Mouse (Mus musculus) ES-E14 (cell line): ENCODE measurements around the gene Klf11. TPM values are rescaled to one million over a fixed set of nuclear protein-coding genes. Genes with fewer than 3 reads are reported as not detected.

Experiments
- DNase-seq: peaks from one replicate; pipeline ENCODE4 v3.0.0-alpha.2; 2013; ENCODE audit warnings: low read depth, low spot score
- H3K27ac ChIP-seq: 2 replicates; pipeline ENCODE4 v1.5.1; 2012; ENCODE audit warnings: low read depth, mild to moderate bottlenecking, low read length, moderate library complexity, mixed read lengths; ENCODE audit not compliant: poor library complexity, insufficient read depth, severe bottlenecking
- H3K36me3 ChIP-seq: 2 replicates; pipeline ENCODE4 v1.6.1; 2012; ENCODE audit warnings: mild to moderate bottlenecking, low read length, moderate library complexity, mixed read lengths; ENCODE audit not compliant: control insufficient read depth, poor library complexity, insufficient read depth, severe bottlenecking
- H3K4me1 ChIP-seq, 2 experiments: fragments of 150-350 bp in 1 of 2; sonication (generic) in 1 of 2; 2 replicates each; pipeline ENCODE4 v1.6.1; 2012; ENCODE audit warnings: low read length in 2 of 2, mild to moderate bottlenecking in 1 of 2, mixed read lengths in 1 of 2; ENCODE audit not compliant: control insufficient read depth in 2 of 2, insufficient read depth in 2 of 2, poor library complexity in 1 of 2
- H3K4me3 ChIP-seq, 2 experiments: fragments of 150-350 bp in 1 of 2; sonication (generic) in 1 of 2; 2 replicates each; pipeline ENCODE4 v1.5.1; 2012; ENCODE audit warnings: low read length in 2 of 2, low read depth in 1 of 2, mild to moderate bottlenecking in 1 of 2, mixed read lengths in 1 of 2; ENCODE audit not compliant: insufficient read depth in 1 of 2, poor library complexity in 1 of 2, severe bottlenecking in 1 of 2
- H3K9ac ChIP-seq: 2 replicates; pipeline ENCODE4 v1.6.1; 2012; ENCODE audit warnings: low read depth, mild to moderate bottlenecking, low read length, mixed read lengths; ENCODE audit not compliant: poor library complexity, insufficient read depth, severe bottlenecking
- H3K9me3 ChIP-seq: fragments of 150-350 bp; sonication (generic); 2 replicates; pipeline ENCODE4 v1.6.1; 2012; ENCODE audit warnings: low read depth, mild to moderate bottlenecking, low read length; ENCODE audit not compliant: control insufficient read depth, insufficient read depth
- CHD2 ChIP-seq: IDR thresholded peaks from 2 replicates; pipeline ENCODE4 v1.6.1; 2014; ENCODE audit warnings: mild to moderate bottlenecking, low read depth, low read length, inconsistent platforms
- HCFC1 ChIP-seq: IDR thresholded peaks from 2 replicates; pipeline ENCODE4 v1.6.1; 2012; ENCODE audit warnings: low read length, inconsistent platforms, borderline replicate concordance; ENCODE audit not compliant: insufficient read depth
- MAFK ChIP-seq: IDR thresholded peaks from 2 replicates; pipeline ENCODE4 v1.6.1; 2014; ENCODE audit warnings: mild to moderate bottlenecking, low read depth, low read length, inconsistent platforms; ENCODE audit not compliant: insufficient read depth
- ZC3H11A ChIP-seq: IDR thresholded peaks from 2 replicates; pipeline ENCODE4 v1.6.1; 2012; ENCODE audit warnings: low read depth, mild to moderate bottlenecking, inconsistent platforms, low read length, borderline replicate concordance
- ZNF384 ChIP-seq: IDR thresholded peaks from 2 replicates; pipeline ENCODE4 v1.6.1; 2012; ENCODE audit warnings: low read depth, low read length, inconsistent platforms
- in situ Hi-C, 2 experiments: fragments of 600-800 bp; cut with MboI; formaldehyde crosslinking; loops; one replicate each; pipeline ENCODE4 v1.15.1; 2025; ENCODE audit warnings: low sequenced_read_pairs in 2 of 2, inconsistent platforms in 1 of 2; ENCODE audit not compliant: unreplicated experiment in 2 of 2
- total RNA-seq: library from RNA; depleted of rRNA; stranded (reverse); fragments of 300-350 nt; gene quantifications from 2 replicates; pipeline ENCODE4 v1.2.3, GENCODE M21; 2012; rRNA removed

The Klf11 gene
- total RNA-seq, 1 experiment = 7.3 TPM

DNA sequence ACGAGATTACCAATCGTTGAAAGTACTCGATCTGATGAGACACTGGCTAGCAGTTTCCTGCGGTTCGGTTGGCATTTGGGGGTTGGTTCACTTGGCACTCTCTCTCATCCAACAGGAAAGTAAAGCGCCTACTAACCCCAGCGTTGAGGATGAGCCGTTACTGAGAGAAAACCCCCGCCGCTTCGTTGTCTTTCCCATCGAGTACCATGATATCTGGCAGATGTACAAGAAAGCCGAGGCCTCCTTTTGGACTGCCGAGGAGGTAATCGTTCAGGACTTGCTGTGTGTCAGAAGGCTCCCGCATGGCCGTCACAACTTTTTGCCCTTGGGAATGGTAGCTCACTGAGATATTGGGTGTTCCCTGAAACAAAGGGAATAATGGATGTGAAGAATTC lies 57.7 kb downstream of the Klf11 start:
- peaks cover 5 to 10% of the 10 kb centered on the region in 2 experiments for H3K4me1 ChIP-seq
- H3K9me3 ChIP-seq = no peaks in the 10 kb centered on the region
- DNase-seq = no peak
- TF ChIP-seq CHD2 = no peak
- no peak for TF ChIP-seq MAFK
- TF ChIP-seq ZC3H11A = no peak
- no peak for TF ChIP-seq ZNF384
- no peak for TF ChIP-seq HCFC1
- in situ Hi-C loops = loop anchor here in 1 of 2 experiments (10.0 kb wide), 1 partner anchor 234 kb away; no protein-coding TSS in a partner anchor
- H3K27ac ChIP-seq = 0 out of 2 replicates have a peak overlapping the region, but pooled peaks have one; percentile 8
- H3K36me3 ChIP-seq = peaks cover 35% of the 10 kb centered on the region
- peak overlapping the region; percentile 96 to 99 for H3K4me3 ChIP-seq
- peak overlapping the region; percentile 98 for H3K9ac ChIP-seq

GRCm38 (mm10) chr12:24709409-24709808 lies 58.3 kb downstream of the Klf11 start:
- Histone ChIP-seq H3K4me1 (peaks cover 5 to 10% of the 10 kb centered on the region in 2 experiments), H3K4me3 (peak overlapping the region; percentile 96 to 99), H3K27ac (peak overlapping the region; percentile 6; the same call in 1 of the 2 replicates), H3K9ac (peak overlapping the region; percentile 98; the same call in 1 of the 2 replicates), H3K36me3 (peaks cover 36% of the 10 kb centered on the region), H3K9me3 (no peaks in the 10 kb centered on the region)
- no peak for DNase-seq
- in situ Hi-C loops = loop anchor here in 1 of 2 experiments (10.0 kb wide), 1 partner anchor 235 kb away; no protein-coding TSS in a partner anchor
- TF ChIP-seq CHD2 = no peak
- TF ChIP-seq MAFK = no peak
- TF ChIP-seq ZNF384 = no peak
- TF ChIP-seq HCFC1 = no peak
- no peak for TF ChIP-seq ZC3H11A

DNA sequence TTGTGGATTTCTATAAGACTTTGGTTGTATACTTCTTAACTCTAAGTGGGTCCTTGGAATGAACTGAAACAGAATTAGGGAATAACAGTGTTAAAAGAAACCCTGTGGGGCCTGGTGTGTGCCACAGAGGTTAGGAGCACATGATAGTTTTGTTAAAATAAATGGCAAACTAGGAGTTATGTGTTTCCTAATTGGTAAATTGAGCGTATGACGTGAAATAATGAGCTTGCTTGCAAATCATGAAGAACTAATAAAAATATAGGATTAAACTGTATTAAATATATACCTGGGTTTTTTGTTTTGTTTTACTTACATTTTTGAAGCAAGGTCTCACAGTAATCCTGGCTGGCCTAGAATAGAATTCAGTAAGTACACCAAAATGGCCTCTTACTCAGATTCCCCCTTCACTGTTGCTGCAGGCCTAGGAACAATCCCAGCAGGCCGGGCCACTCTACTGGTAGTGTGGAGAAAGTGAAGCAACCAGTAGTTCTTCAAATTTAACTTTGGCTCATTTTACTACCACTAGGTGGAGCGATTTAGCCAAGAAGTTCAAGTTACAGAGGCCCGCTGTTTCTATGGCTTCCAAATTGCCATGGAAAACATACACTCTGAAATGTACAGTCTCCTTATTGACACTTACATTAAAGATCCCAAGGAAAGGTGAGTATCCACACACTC lies 58.9 kb downstream of the Klf11 start:
- peaks cover 39% of the 10 kb centered on the region for H3K36me3 ChIP-seq

GRCm38 (mm10) chr12:24710672-24711071 lies 59.6 kb downstream of the Klf11 start:
- H3K9me3 ChIP-seq = no peaks in the 10 kb centered on the region
- no peak for DNase-seq
- peaks cover 39% of the 10 kb centered on the region for H3K36me3 ChIP-seq
- TF ChIP-seq MAFK (no peak), ZC3H11A (no peak), HCFC1 (no peak), CHD2 (no peak), ZNF384 (no peak)
- in situ Hi-C loops = loop anchor here (10.0 kb wide), 2 partner anchors 234 to 244 kb away; no protein-coding TSS in a partner anchor
- no peak overlapping the region for H3K27ac ChIP-seq
- no peak overlapping the region for H3K9ac ChIP-seq
- peak overlapping the region in 1 of 2 experiments; percentile 31; a peak in 1 of 4 replicates for H3K4me3 ChIP-seq
- peaks cover 5 to 8% of the 10 kb centered on the region in 2 experiments for H3K4me1 ChIP-seq

More for the DNA sequence above, 58.9 kb downstream of the Klf11 start:
- Histone ChIP-seq H3K4me3 (peak overlapping the region; percentile 96 to 99), H3K9ac (peak overlapping the region; percentile 98; the same call in 1 of the 2 replicates), H3K27ac (no peak overlapping the region; the same call in 1 of the 2 replicates), H3K4me1 (peaks cover 5 to 10% of the 10 kb centered on the region in 2 experiments), H3K9me3 (no peaks in the 10 kb centered on the region)
- no peak for TF ChIP-seq ZC3H11A
- no peak for TF ChIP-seq CHD2
- no peak for TF ChIP-seq MAFK
- TF ChIP-seq ZNF384 = no peak
- no peak for TF ChIP-seq HCFC1
- peak; percentile 75 for DNase-seq
- in situ Hi-C loops = loop anchor here (10.0 kb wide), 3 partner anchors 235 to 245 kb away; no protein-coding TSS in a partner anchor

Other genes starting within 250 kb of the Klf11 start
- gene Taf1b, start 152.9 kb upstream of the Klf11 start, total RNA-seq = 27.7 and 31.8 TPM in 2 replicates
- gene Grhl1, start 79.0 kb upstream of the Klf11 start, total RNA-seq = 4.6 and 6.0 TPM in 2 replicates
- gene Cys1, start 30.5 kb downstream of the Klf11 start, total RNA-seq = not detected in 2 replicates
- gene Rrm2, start 57.0 kb downstream of the Klf11 start, total RNA-seq = 98.6 and 112 TPM in 2 replicates
- gene Mboat2, start 179.6 kb downstream of the Klf11 start, total RNA-seq = 16.0 and 29.5 TPM in 2 replicates